Mouse (Mus musculus) cerebellum, postnatal 25 days (tissue): ENCODE measurements around the gene Tor1aip2.
A peak's percentile ranks its signal among the peaks of the same experiment; 100 is the strongest.
"Not testable (repeated sequence)": the region's sequence is repeated elsewhere in the genome, so short reads cannot be mapped to it uniquely, and the experiment has no call there.

Experiments
- DNase-seq, 2 experiments: peaks; one replicate each; pipeline ENCODE4 v3.0.0; 2021; ENCODE audit warnings: mixed read lengths in 2 of 2

Tor1aip2 gene

GRCm38 (mm10) chr1:156035269-156035929 lies at the start of gene Tor1aip2:
Tor1aip2 (plus strand) TSS chr1:156035403.
- peak in 1 of 2 experiments; percentile 90 for DNase-seq

DNA sequence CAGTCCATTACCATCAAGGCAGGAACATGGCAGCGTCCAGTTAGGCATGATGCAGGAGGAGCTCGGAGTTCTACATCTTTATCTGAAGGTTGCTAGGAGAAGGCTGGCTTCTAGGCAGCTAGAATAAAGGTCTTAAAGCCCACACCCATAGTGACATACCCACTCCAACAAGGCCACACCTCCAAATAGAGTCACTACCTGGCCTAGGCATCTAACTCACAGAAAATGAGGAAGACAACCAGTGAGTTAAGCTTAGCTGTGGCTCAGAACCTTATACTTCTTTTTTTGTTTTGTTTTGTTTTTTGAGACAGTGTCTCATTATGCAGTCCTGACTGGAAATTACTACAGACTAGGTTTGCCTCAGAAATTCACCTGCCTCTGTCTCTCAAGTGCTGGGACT lies 47.6 kb upstream of the Tor1aip2 start:
- no peak for DNase-seq

DNA sequence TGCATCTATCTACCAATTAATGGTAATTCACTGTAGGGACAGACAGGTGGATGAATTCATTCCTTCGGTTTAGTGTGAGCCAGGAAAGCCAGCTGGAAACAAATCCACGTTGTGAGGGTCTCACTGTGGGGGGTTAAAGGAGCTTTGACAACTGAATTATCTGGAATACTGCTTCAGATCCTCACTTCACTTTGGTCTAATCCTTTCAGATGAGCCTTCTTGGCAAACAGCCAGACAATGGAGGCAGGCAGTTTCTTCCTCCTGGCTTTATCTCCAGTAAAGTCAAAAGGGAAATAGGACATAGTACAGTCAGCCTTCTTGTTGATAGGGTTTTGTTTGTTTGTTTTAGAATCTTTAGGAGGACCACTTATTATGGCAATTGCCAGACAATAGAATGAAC lies 45.8 kb upstream of the Tor1aip2 start:
- DNase-seq = peak in 1 of 2 experiments; percentile 23

GRCm38 (mm10) chr1:155990391-155990790 lies 44.8 kb upstream of the Tor1aip2 start:
- DNase-seq = no peak

DNA sequence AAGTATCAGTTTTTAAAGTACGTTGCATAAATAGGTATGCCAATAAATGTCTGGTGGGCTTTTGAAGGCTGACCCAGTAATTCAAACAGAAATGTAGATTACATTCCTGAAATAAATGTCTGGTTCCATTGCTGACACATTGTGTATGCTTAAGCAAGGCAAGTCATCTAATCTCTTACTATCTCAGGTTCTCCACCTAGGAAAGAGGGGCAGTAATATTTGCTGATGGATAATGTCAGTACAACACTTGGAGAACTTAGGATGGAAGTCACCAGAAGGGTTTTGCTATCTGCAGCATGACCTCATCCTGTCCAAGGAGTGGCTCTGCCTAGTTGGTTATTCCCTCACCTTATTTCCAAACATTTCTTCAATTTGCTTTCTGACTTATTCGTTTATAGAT lies 40.7 kb upstream of the Tor1aip2 start:
- no peak for DNase-seq

GRCm38 (mm10) chr1:155995612-155996011 lies 39.6 kb upstream of the Tor1aip2 start:
- no peak for DNase-seq

DNA sequence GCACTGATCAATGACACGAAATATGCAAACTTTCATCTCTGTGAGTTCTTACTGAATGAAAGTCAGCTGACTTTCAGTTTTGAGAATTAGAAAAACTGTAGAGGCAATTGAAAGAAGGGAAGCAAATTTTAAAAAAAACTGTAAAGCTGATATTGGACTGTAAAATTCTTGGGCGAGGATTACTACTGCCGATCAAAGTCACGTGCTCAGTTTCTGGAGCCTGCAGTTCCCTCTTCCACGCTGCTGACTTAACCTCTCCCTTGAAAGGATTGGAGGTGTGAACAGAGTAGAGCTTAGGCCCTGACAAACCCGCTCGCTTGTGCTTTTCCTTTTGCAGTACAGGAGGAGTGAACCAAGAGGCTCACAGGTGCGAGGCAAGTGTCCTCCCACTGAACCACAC lies 32.8 kb upstream of the Tor1aip2 start:
- no peak for DNase-seq

- no peak for DNase-seq
Observed at GRCm38 (mm10) chr1:156003201-156003935, 31.8 kb upstream of the Tor1aip2 start.

DNA sequence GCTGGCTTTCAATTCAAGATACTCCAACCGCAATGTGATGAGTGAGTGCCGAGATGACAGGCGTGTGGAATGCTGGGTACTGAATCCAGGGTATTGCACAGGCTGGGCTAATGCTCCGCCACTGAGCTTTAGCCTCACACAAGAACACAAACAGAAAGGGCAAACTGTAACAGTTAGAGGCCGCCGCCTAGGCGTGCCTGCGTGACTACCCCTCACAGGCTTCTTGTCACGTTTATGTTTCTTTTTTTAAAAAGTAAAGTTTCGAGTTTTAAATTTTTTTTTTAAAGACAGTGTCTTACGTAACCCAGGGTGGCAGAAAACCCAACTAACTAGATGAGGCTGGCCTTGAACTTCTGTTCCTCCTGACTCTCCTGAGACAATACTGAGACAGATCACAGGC lies 29.3 kb upstream of the Tor1aip2 start:
- no peak for DNase-seq

GRCm38 (mm10) chr1:156009003-156009402 lies 26.2 kb upstream of the Tor1aip2 start:
- DNase-seq = no peak

DNA sequence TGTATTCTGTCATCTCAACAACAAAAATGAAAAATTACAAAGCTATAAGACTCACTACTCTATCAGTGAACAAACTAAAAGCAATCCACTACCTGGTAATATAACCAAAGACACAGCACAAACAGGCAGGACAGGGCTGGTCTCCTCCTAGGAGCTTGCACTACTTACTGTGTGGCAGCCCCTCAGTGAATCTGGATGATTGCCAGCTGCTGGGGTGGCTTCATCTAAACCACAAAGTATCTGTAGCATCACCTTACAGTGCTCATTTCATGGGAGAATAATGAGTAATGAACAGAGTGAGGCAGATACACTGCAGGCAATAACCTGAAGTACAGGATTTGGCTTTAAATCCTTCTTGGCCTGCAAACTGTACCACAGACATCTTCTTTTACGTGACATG lies 15.4 kb upstream of the Tor1aip2 start:
- DNase-seq = no peak

GRCm38 (mm10) chr1:156020402-156020801 lies 14.8 kb upstream of the Tor1aip2 start:
- no peak for DNase-seq

GRCm38 (mm10) chr1:156024831-156025503 lies 10.2 kb upstream of the Tor1aip2 start:
- no peak for DNase-seq

DNA sequence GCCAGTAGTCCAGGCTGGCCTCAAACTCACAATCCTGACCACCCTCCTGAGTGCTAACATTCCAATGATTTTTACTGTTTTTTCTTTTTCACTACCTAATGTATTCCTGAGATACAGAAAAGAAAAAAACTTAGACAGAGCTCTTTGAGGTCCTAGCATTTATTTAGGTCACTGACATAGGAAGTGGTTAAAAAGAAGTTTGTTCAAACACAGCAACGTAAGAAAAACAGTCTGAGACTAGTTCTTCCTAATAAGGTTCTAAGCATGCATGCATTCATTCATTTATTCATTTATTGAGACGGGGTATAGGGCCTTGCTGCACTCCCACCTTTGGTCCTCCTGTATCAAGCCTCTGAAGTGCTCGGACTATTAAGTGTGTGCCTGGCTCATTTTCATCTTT lies 7.4 kb upstream of the Tor1aip2 start:
- no peak for DNase-seq

- no peak for DNase-seq
Observed at GRCm38 (mm10) chr1:156028340-156028975, 6.7 kb upstream of the Tor1aip2 start.

DNA sequence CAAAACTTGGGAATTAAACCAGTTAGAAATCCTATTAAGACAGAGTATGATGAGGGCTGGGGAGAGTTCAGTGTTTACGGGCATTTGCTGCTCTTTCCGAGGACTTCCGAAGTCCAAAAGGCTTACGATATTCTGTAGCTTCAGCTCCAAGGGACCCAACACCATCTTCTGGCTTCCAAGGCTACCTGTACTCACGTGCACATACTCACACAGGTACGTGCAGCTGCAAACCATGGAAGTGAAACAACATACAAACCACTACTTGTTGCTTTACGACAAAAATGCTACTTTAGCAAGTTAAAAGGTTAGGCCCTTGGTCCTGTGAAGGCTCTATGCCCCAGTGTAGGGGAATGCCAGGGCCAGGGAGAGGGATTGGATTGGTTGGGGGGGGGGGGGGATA lies 1.3 kb upstream of the Tor1aip2 start:
- DNase-seq = no peak

GRCm38 (mm10) chr1:156034661-156035060 lies 542 bp upstream of the Tor1aip2 start:
- DNase-seq = no peak

DNA sequence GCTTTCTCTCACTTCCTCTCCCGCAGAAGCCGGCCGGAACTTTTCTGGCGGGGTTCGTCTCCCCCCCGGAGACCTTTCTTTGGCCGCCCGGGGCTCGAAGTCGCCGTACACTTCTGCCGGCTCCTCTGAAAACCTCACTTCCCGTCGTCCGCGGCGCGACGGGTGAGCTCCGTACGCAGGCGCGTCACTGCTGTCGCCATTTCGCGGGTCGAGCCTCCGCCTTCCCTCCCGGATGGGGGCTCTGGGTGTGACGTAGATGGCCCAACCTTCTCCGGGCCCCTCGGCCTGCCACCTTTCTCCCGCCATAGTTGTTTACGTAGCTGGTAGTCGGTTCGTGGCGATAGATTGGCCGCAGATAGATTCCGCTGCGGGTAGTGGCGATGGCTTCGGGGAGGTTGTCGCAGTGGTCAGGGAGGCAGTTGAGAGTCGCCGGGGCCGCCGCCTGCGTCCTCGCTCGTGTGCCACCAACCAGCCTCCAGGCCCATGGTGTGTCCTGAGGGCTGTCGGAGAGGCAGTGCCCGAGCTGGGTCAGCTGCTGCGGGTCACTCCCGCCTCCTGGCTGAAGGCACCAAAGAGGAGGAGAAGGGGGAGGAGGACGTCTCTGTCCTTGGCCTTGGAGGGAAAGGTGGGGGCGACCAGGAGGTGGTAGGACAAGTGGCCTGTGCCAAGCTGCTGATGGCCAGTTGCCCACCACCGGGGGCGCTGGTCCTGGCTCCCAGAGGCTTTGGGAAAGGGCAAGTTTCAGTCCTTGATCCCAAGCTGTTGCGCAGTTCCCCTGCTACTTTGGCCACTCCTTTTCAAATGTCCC lies 931 bp downstream of the Tor1aip2 start, which contains the start of gene Tor1aip1:
Gene Tor1aip1 (minus strand): TSS at position 551 of the 808 bp plus-strand sequence.
- peak; percentile 99 for DNase-seq

GRCm38 (mm10) chr1:156037144-156037583 lies 2.0 kb downstream of the Tor1aip2 start:
- DNase-seq = peak in 1 of 2 experiments; percentile 14

- not testable (repeated sequence) for DNase-seq
Observed at GRCm38 (mm10) chr1:156039989-156040388, 4.8 kb downstream of the Tor1aip2 start.

DNA sequence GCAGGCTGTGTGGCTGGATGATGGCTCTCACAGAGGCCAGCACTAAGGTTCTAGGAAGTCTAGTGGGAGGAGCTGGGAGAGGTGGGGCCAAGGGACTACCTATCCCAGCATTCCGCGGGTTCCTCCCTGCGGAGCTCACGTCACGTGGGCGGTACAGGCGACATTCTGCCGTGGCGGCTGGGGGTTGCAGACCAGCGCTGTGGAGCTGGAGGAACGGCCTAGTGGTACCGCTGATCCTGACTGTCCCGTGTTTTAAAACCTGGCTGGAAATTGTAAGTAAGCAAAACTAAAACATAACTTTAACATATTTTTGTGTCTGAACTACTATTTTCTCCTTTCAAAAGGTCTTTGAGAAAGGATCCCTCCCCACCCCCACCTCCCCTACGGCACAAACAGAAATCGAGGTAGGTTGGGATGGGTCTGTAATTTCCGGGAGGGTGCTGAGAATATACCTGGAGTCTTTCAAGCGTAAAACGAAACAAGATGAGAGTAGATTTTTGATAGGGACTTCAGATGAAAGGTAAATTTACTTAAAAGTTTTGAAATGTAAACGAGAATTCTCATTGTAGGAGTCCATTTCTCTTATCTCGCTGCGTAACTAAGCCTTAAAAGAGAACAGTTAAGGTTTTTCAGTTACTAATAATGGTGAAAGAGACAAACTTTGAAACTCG lies 5.7 kb downstream of the Tor1aip2 start:
- peak; percentile 91 to 95 for DNase-seq
